Mouse (Mus musculus) embryonic fibroblast, embryonic 13.5 days (primary cell): ENCODE measurements around the gene Il1rap.

Experiments
- CTCF ChIP-seq: IDR thresholded peaks from 2 replicates; pipeline ENCODE4 v1.5.1; 2011; ENCODE audit warnings: mild to moderate bottlenecking, control low read depth, low read length, moderate library complexity, borderline replicate concordance; ENCODE audit not compliant: insufficient read depth
- POLR2A ChIP-seq: IDR thresholded peaks from 2 replicates; pipeline ENCODE4 v1.6.1; 2011; ENCODE audit warnings: low read depth, mild to moderate bottlenecking, control low read depth, low read length, moderate library complexity

DNA sequence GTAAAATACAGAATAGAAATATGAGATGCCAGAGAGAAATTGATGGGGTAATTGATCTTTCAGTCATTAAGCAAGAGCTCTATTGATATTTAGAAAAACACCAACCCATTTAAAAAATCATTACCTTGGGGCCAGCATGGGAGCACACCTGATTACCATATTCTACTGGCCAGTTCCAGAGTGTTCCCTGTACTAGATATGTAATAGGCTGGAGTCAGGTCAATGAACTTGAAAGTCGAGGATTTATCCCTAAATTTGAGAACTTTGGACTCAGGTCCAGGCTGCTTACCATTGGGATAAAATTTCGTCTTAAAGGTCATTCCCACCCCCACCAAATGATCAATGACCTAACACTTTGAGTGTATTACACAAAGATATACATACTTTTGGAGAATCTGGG, 125.0 kb downstream of the Il1rap start:
- TF ChIP-seq CTCF (no peak), POLR2A (no peak)
